Mouse (Mus musculus): Measurements from ENCODE around the gene Rbm31y. TPM values are rescaled to one million over a fixed set of nuclear protein-coding genes. Genes with fewer than 3 reads are reported as not detected.
"Not testable (repeated sequence)": the region's sequence is repeated elsewhere in the genome, so short reads cannot be mapped to it uniquely, and the experiment has no call there.

Gene Rbm31y
- total RNA-seq (2021), result not detected
- long read RNA-seq, experiment 1, result 0 reads
- long read RNA-seq, experiment 2, result 0 reads

- DNase-seq (ENCODE audit: low spot score in 2 of 2), result not testable (repeated sequence)
These were observed at the start of gene Rbm31y for GRCm38 (mm10) chrY:17400461-17400860. TSS of gene Rbm31y (plus strand) at chrY:17400761.

Data from adrenal gland, postnatal 4 days (tissue).